Mouse (Mus musculus) forebrain, embryonic 11.5 days (tissue): ENCODE results near the gene Plaur. TPM values are rescaled to one million over a fixed set of nuclear protein-coding genes. Genes with fewer than 3 reads are reported as not detected.
"Not testable (repeated sequence)": the region's sequence is repeated elsewhere in the genome, so short reads cannot be mapped to it uniquely, and the experiment has no call there.

Experiments
- ATAC-seq: fragments of 200-750 bp; cut with Nextera tagmentation; replicated peaks from 2 replicates; pipeline ENCODE4 v1.8.0; 2017; ENCODE audit warnings: moderate TSS enrichment; ENCODE audit not compliant: low FRiP score
- DNase-seq: peaks from one replicate; pipeline ENCODE4 v3.0.0-alpha.2; 2017; ENCODE audit warnings: low spot score
- H3K27ac ChIP-seq: fragments of 300-500 bp; sonication (generic); 2 replicates; pipeline ENCODE4 v1.5.1; 2014; ENCODE audit warnings: low read depth, low read length
- H3K27me3 ChIP-seq: fragments of 300-500 bp; sonication (generic); 2 replicates; pipeline ENCODE4 v1.6.1; 2014; ENCODE audit warnings: mild to moderate bottlenecking, low read length, mixed read lengths; ENCODE audit not compliant: control insufficient read depth, insufficient read depth
- H3K36me3 ChIP-seq: fragments of 300-500 bp; sonication (generic); 2 replicates; pipeline ENCODE4 v1.6.1; 2014; ENCODE audit warnings: mild to moderate bottlenecking, low read length, moderate library complexity, mixed read lengths; ENCODE audit not compliant: control insufficient read depth, insufficient read depth
- H3K4me1 ChIP-seq: fragments of 300-500 bp; sonication (generic); replicated peaks from 2 replicates; pipeline ENCODE4 v1.6.1; 2014; ENCODE audit warnings: low read length, mixed read lengths; ENCODE audit not compliant: control insufficient read depth, insufficient read depth
- H3K4me2 ChIP-seq: fragments of 300-500 bp; sonication (generic); 2 replicates; pipeline ENCODE4 v1.6.1; 2014; ENCODE audit warnings: low read depth, mild to moderate bottlenecking, low read length, moderate library complexity, mixed read lengths; ENCODE audit not compliant: severe bottlenecking
- H3K4me3 ChIP-seq: fragments of 300-500 bp; sonication (generic); 2 replicates; pipeline ENCODE4 v1.5.1; 2014; ENCODE audit warnings: low read depth, low read length
- H3K9ac ChIP-seq: fragments of 300-500 bp; sonication (generic); 2 replicates; pipeline ENCODE4 v1.6.1; 2014; ENCODE audit warnings: low read length
- H3K9me3 ChIP-seq: fragments of 300-500 bp; sonication (generic); 2 replicates; pipeline ENCODE4 v1.6.1; 2016; ENCODE audit warnings: low read length, mixed read lengths; ENCODE audit not compliant: control insufficient read depth
- WGBS: fragments of 180-500 bp; shearing (Covaris S2); extraction: QIAGEN DNeasy Blood & Tissue Kit; methylation state at CpG from one replicate; pipeline ENCODE4 v1.1.7; 2014; 5-methylcytosine and 5-hydroxymethylcytosine counted together
- polyA plus RNA-seq: library from polyadenylated mRNA; unstranded; fragments of >200 nt; fragmentation: Nextera tagmentation; extraction: Ambion mirVana; gene quantifications from 2 replicates; pipeline ENCODE4 v1.2.1, GENCODE M21; 2014

Plaur gene
- polyA plus RNA-seq, 1 experiment from 2014 or later: 1.1 TPM

DNA sequence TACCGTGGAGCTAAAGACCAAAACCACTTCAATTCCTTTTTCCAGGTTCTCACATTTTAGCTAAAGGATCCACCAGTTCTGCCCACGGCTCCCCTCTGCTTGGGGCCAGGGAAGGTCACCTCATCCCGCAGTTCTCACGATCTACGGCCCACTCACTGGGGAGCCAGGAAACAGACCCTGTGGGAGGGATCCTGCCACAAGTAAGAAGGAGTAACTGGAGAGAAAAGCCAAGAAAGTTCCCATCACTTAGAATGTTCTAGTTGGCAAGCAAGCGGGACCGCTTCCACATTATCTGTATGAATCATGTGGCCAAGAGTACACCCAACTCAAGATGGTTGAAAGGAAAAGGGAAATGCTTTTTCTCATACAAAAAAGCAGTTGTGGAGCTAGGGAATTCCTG, 14.6 kb downstream of the Plaur start:
- 82% methylated on average over 7 of the region's 7 CpGs for WGBS
- Histone ChIP-seq H3K4me1 (peaks cover 4% of the 10 kb centered on the region; the same call in 1 of the 2 replicates), H3K9ac (no peak overlapping the region), H3K4me2 (no peak overlapping the region), H3K9me3 (no peaks in the 10 kb centered on the region), H3K36me3 (no peaks in the 10 kb centered on the region), H3K27ac (no peak overlapping the region), H3K4me3 (no peak overlapping the region), H3K27me3 (no peaks in the 10 kb centered on the region; the same call in 1 of the 2 replicates)
- DNase-seq (no peak), ATAC-seq (no peak)

- DNase-seq (no peak), ATAC-seq (no peak)
- no peaks in the 10 kb centered on the region for H3K9me3 ChIP-seq
- H3K4me3 ChIP-seq: no peak overlapping the region
- H3K27ac ChIP-seq: no peak overlapping the region
- no peak overlapping the region for H3K4me2 ChIP-seq
- H3K4me1 ChIP-seq: peaks cover 8% of the 10 kb centered on the region; the same call in 1 of the 2 replicates
- WGBS: 90% methylated on average over 5 of the region's 5 CpGs
- no peak overlapping the region for H3K9ac ChIP-seq
- H3K27me3 ChIP-seq: no peaks in the 10 kb centered on the region; the same call in 1 of the 2 replicates
- H3K36me3 ChIP-seq: no peaks in the 10 kb centered on the region
Observed at GRCm38 (mm10) chr7:24478911-24479310, 16.6 kb downstream of the Plaur start.

- Histone ChIP-seq H3K9ac (no peak overlapping the region), H3K9me3 (no peaks in the 10 kb centered on the region), H3K36me3 (no peaks in the 10 kb centered on the region), H3K27ac (no peak overlapping the region), H3K4me2 (no peak overlapping the region), H3K4me3 (no peak overlapping the region), H3K27me3 (no peaks in the 10 kb centered on the region; the same call in 1 of the 2 replicates), H3K4me1 (peaks cover 8% of the 10 kb centered on the region; the same call in 1 of the 2 replicates)
- DNase-seq: no peak
- 91% methylated on average over 2 of the region's 2 CpGs for WGBS
- no peak for ATAC-seq
Observed at GRCm38 (mm10) chr7:24479685-24480084, 17.4 kb downstream of the Plaur start.

GRCm38 (mm10) chr7:24480121-24480941, 18.0 kb downstream of the Plaur start:
- Histone ChIP-seq H3K9me3 (no peaks in the 10 kb centered on the region), H3K36me3 (no peaks in the 10 kb centered on the region), H3K27ac (no peak overlapping the region), H3K9ac (no peak overlapping the region), H3K4me1 (peaks cover 8% of the 10 kb centered on the region; the same call in 1 of the 2 replicates), H3K27me3 (no peaks in the 10 kb centered on the region; the same call in 1 of the 2 replicates), H3K4me3 (no peak overlapping the region), H3K4me2 (no peak overlapping the region)
- no peak for ATAC-seq
- WGBS: 62% methylated on average over 18 of the region's 18 CpGs
- no peak for DNase-seq

DNA sequence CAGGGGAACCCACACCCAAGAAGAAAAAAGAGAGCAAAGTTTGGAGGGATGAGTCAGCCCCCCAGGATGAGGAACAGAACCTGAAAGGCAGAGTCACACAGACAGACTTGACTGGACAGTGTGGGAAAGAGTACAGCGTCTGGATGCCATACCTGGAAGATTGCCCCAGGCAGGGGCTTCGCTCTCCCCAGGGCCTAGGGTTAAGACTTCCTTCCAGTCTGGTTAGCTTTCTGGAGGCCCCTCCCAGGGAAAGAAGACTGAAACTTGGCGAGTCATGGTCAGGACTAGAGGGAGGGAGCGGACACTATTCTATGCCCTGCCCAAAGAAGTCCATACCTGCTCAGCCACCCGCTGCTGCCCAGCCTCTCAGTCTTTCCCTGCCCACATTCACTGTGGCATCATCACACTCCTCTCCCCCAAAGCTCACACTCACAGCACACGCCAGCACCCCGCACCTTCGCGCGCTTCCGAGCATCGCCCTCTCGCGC, 18.7 kb downstream of the Plaur start:
- Histone ChIP-seq H3K36me3 (no peaks in the 10 kb centered on the region), H3K9me3 (no peaks in the 10 kb centered on the region), H3K9ac (peak overlapping the region; percentile 82), H3K27ac (no peak overlapping the region), H3K4me3 (peak overlapping the region; percentile 73), H3K4me2 (peak overlapping the region; percentile 83), H3K4me1 (peaks cover 10% of the 10 kb centered on the region; the same call in 1 of the 2 replicates), H3K27me3 (no peaks in the 10 kb centered on the region; the same call in 1 of the 2 replicates)
- no peak for DNase-seq
- ATAC-seq: peak; percentile 24
- 13% methylated on average over 14 of the region's 14 CpGs for WGBS

- peak within 1 kb of the TSS; percentile 73 for H3K4me3 ChIP-seq
- peak; percentile 87 for ATAC-seq
- H3K9ac ChIP-seq: peak within 1 kb of the TSS; percentile 82
- WGBS: 1% methylated on average over 63 of the region's 83 CpGs
- no peaks in the 10 kb centered on the region for H3K36me3 ChIP-seq
- H3K4me1 ChIP-seq: peaks cover 13% of the 10 kb centered on the region; the same call in 1 of the 2 replicates
- H3K27ac ChIP-seq: peak within 1 kb of the TSS; percentile 31; the same call in 1 of the 2 replicates
- peak; percentile 97 for DNase-seq
- no peaks in the 10 kb centered on the region for H3K9me3 ChIP-seq
- no peaks in the 10 kb centered on the region; the same call in 1 of the 2 replicates for H3K27me3 ChIP-seq
- H3K4me2 ChIP-seq: peak within 1 kb of the TSS; percentile 83
Observed at GRCm38 (mm10) chr7:24481474-24482207, 19.4 kb downstream of the Plaur start, which contains the start of gene Cadm4. Gene Cadm4, plus strand, starts transcription at chr7:24482023.

DNA sequence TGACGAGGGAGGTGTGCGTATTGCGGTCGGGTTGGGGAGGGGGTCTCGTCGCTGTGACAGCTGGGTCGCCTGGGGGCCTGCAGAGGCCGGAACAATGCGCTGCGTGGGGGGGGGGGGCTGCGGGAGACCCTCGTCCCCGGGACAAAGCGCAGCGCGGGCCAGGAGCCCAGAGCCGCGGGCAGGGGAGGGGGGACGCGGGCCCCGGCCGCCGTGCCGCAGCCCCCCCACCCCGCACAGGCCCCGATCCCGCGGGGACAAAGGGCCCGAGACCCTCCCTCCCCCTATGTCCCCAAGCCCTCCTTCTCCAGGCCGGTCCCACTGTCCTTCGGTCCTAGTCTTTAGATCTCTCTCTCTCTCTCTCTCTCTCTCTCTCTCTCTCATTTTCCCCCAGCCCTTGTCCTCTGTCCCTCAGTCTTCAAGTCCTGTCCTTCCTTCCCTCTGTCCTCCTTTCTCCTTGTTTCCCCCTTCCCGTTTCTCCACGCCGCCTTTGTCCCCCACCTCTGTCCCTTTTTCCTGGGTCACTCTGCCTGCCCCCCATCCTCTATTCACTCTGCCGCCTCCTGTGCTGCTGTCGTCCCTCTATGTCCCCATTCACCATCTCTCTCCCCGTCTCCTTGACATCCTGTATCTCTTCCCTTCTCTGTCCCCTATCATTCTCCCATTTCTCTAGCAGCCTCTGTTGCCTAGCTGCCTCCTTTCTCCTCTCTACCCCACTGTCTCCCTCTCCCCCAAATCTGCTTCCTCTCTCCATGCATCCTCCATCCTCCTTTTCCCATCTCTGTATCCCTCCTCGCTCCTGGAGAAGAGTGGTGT, 20.1 kb downstream of the Plaur start:
- peak overlapping the region; percentile 82 for H3K9ac ChIP-seq
- H3K27me3 ChIP-seq: no peaks in the 10 kb centered on the region; the same call in 1 of the 2 replicates
- 2% methylated on average over 13 of the region's 38 CpGs for WGBS
- H3K9me3 ChIP-seq: no peaks in the 10 kb centered on the region
- peak; percentile 8; the same call in 1 of the 2 replicates for ATAC-seq
- peak overlapping the region; percentile 83 for H3K4me2 ChIP-seq
- H3K36me3 ChIP-seq: no peaks in the 10 kb centered on the region
- peak overlapping the region; percentile 31; the same call in 1 of the 2 replicates for H3K27ac ChIP-seq
- no peak for DNase-seq
- peaks cover 20% of the 10 kb centered on the region for H3K4me1 ChIP-seq
- H3K4me3 ChIP-seq: peak overlapping the region; percentile 73

- peaks cover 20% of the 10 kb centered on the region for H3K4me1 ChIP-seq
- H3K27ac ChIP-seq, H3K9me3 ChIP-seq, H3K27me3 ChIP-seq, H3K36me3 ChIP-seq, DNase-seq, ATAC-seq, H3K9ac ChIP-seq: not testable (repeated sequence)
- 54% methylated on average over 6 of the region's 6 CpGs for WGBS
- H3K4me3 ChIP-seq: peak overlapping the region; percentile 73
- peak overlapping the region; percentile 83 for H3K4me2 ChIP-seq
Observed at GRCm38 (mm10) chr7:24483291-24483690, 21.0 kb downstream of the Plaur start.
